10 mouse cellular contexts compared by ENCODE assay signal in genomic region chr2:152718076-152718475, GRCm38 (mm10). TPM values are rescaled to one million over a fixed set of nuclear protein-coding genes. Genes with fewer than 3 reads are reported as not detected.
DNase-seq lines count a peak whose midpoint lies in the region; ATAC-seq and TF ChIP-seq lines count a peak whose summit lies in the region.
"Had no signal": no experiment of that assay in that cellular context is flagged by ENCODE, and none has a peak within 500 bp of the region (broad histone marks: within the 10 kb centered on the region; RNA-seq: fewer than 3 reads in every experiment).

No protein-coding gene starts in this region.

- no peak overlapping the region for H3K4me2 ChIP-seq in forebrain, embryonic 14.5 days (ENCODE audit: low read length)
- no peak overlapping the region for H3K4me2 ChIP-seq in limb, embryonic 14.5 days (replicated peaks; ENCODE audit: low read depth, low read length, severe bottlenecking)
- no peak overlapping the region for H3K4me2 ChIP-seq in stomach, embryonic 16.5 days (ENCODE audit: low read depth, low read length)

- no peak overlapping the region for H3K27ac ChIP-seq in forebrain, embryonic 14.5 days (ENCODE audit: low read depth, low read length)
- H3K27ac ChIP-seq in limb, embryonic 14.5 days (replicated peaks; ENCODE audit: low read depth, low read length) = no peak overlapping the region
- H3K27ac ChIP-seq in stomach, embryonic 16.5 days (ENCODE audit: low read length) = peak overlapping the region; percentile 8; the same call in 1 of the 2 replicates

- WGBS in forebrain, embryonic 14.5 days = 10% methylated on average over 6 of the region's 6 CpGs
- WGBS in limb, embryonic 14.5 days = 36% methylated on average over 6 of the region's 6 CpGs
- 36% methylated on average over 6 of the region's 6 CpGs for WGBS in stomach, embryonic 16.5 days

- no peaks in the 10 kb centered on the region for H3K36me3 ChIP-seq in forebrain, embryonic 14.5 days (ENCODE audit: control insufficient read depth, insufficient read depth, low read length)
- no peaks in the 10 kb centered on the region for H3K36me3 ChIP-seq in limb, embryonic 14.5 days (ENCODE audit: control insufficient read depth, insufficient read depth, low read length)
- no peaks in the 10 kb centered on the region for H3K36me3 ChIP-seq in stomach, embryonic 16.5 days (ENCODE audit: control insufficient read depth, insufficient read depth, low read length)

- H3K4me3 ChIP-seq in forebrain, embryonic 14.5 days (ENCODE audit: low read depth, low read length) = no peak overlapping the region
- H3K4me3 ChIP-seq in limb, embryonic 14.5 days (replicated peaks; ENCODE audit: low read length) = no peak overlapping the region
- no peak overlapping the region for H3K4me3 ChIP-seq in stomach, embryonic 16.5 days (replicated peaks; ENCODE audit: low read length)

- no peaks in the 10 kb centered on the region for H3K9me3 ChIP-seq in forebrain, embryonic 14.5 days (replicated peaks; ENCODE audit: control insufficient read depth, low read length)
- no peaks in the 10 kb centered on the region for H3K9me3 ChIP-seq in limb, embryonic 14.5 days (ENCODE audit: control insufficient read depth, low read length)
- H3K9me3 ChIP-seq in stomach, embryonic 16.5 days (replicated peaks; ENCODE audit: control insufficient read depth, low read length) = no peaks in the 10 kb centered on the region

- H3K4me1 ChIP-seq in forebrain, embryonic 14.5 days (ENCODE audit: control insufficient read depth, insufficient read depth, low read length) = peaks cover 4% of the 10 kb centered on the region
- peaks cover 4% of the 10 kb centered on the region; the same call in 1 of the 2 replicates for H3K4me1 ChIP-seq in limb, embryonic 14.5 days (ENCODE audit: control insufficient read depth, insufficient read depth, low read length)
- no peaks in the 10 kb centered on the region for H3K4me1 ChIP-seq in stomach, embryonic 16.5 days (ENCODE audit: control insufficient read depth, insufficient read depth, low read length)

- ATAC-seq in forebrain, embryonic 14.5 days = peak; percentile 83
- ATAC-seq in limb, embryonic 14.5 days (ENCODE audit: low FRiP score, low read depth) = peak; percentile 32; the same call in 1 of the 2 replicates
- peak; percentile 42; the same call in 1 of the 2 replicates for ATAC-seq in stomach, embryonic 16.5 days (ENCODE audit: insufficient read depth, low FRiP score)
- no peak for ATAC-seq in megakaryocyte progenitor cell, adult 5-6 weeks (replicated peaks; ENCODE audit: poor library complexity)

- DNase-seq in retina, postnatal 1 day = peak; percentile 40
- no peak for DNase-seq in retina, embryonic 14.5 days (ENCODE audit: low spot score)
- DNase-seq in forebrain, embryonic 14.5 days (ENCODE audit: low spot score) = peak; percentile 58
- no peak for DNase-seq in limb, embryonic 14.5 days (ENCODE audit: low spot score)
- no peak for DNase-seq in cerebellum, adult 11-12 months
- DNase-seq in spleen, adult 12 weeks (ENCODE audit: low spot score) = no peak

- H3K27me3 ChIP-seq in forebrain, embryonic 14.5 days (replicated peaks; ENCODE audit: control insufficient read depth, insufficient read depth, low read length) = no peaks in the 10 kb centered on the region
- H3K27me3 ChIP-seq in limb, embryonic 14.5 days (ENCODE audit: control insufficient read depth, insufficient read depth, low read length) = no peaks in the 10 kb centered on the region
- peaks cover under 1% of the 10 kb centered on the region; the same call in 1 of the 2 replicates for H3K27me3 ChIP-seq in stomach, embryonic 16.5 days (ENCODE audit: control insufficient read depth, insufficient read depth, low read length)

- no peak for TF ChIP-seq POLR2A in limb, embryonic 14.5 days (IDR thresholded peaks at IDR 0.05; ENCODE audit: borderline replicate concordance, extremely low read depth, insufficient read depth, insufficient read length)

- no peak overlapping the region for H3K9ac ChIP-seq in forebrain, embryonic 14.5 days (ENCODE audit: low read length)
- no peak overlapping the region for H3K9ac ChIP-seq in limb, embryonic 14.5 days (ENCODE audit: low read depth, low read length, severe bottlenecking)
- H3K9ac ChIP-seq in stomach, embryonic 16.5 days (ENCODE audit: low read length) = no peak overlapping the region; the same call in 1 of the 2 replicates

RNA-seq across cellular contexts. Expression of gene Id1, which starts 18.0 kb away (rescaled TPM):
- 29.2 and 32.8 TPM in 2 replicates for polyA plus RNA-seq in forebrain, embryonic 14.5 days (2014; fragmentation: Nextera tagmentation; extraction: Ambion mirVana)
- polyA plus RNA-seq in limb, embryonic 14.5 days (2012; rRNA removed) = 444 and 565 TPM in 2 replicates
- 184 and 198 TPM in 2 replicates for polyA plus RNA-seq in limb, embryonic 14.5 days (2014; fragmentation: Nextera tagmentation; extraction: Ambion mirVana)
- polyA plus RNA-seq in stomach, embryonic 16.5 days (2015; fragmentation: Nextera tagmentation; extraction: Ambion mirVana) = 125 and 145 TPM in 2 replicates
- 8.3 and 11.7 TPM in 2 replicates for total RNA-seq in megakaryocyte progenitor cell, adult 5-6 weeks (2015)
- total RNA-seq in megakaryocyte progenitor cell, adult 5-6 weeks (2017) = 3.6 and 7.1 TPM in 2 replicates

RNA-seq across cellular contexts. Expression of gene Mcts2, which starts 31.2 kb away (rescaled TPM):
- 35.8 and 42.6 TPM in 2 replicates for polyA plus RNA-seq in forebrain, embryonic 14.5 days (2014; fragmentation: Nextera tagmentation; extraction: Ambion mirVana)
- 11.8 and 18.6 TPM in 2 replicates for polyA plus RNA-seq in limb, embryonic 14.5 days (2012; rRNA removed)
- polyA plus RNA-seq in limb, embryonic 14.5 days (2014; fragmentation: Nextera tagmentation; extraction: Ambion mirVana) = 26.8 and 27.2 TPM in 2 replicates
- polyA plus RNA-seq in stomach, embryonic 16.5 days (2015; fragmentation: Nextera tagmentation; extraction: Ambion mirVana) = 24.0 and 25.2 TPM in 2 replicates
- total RNA-seq in megakaryocyte progenitor cell, adult 5-6 weeks (2015) = 8.7 and 12.3 TPM in 2 replicates
- total RNA-seq in megakaryocyte progenitor cell, adult 5-6 weeks (2017) = 6.1 and 11.0 TPM in 2 replicates

RNA-seq across cellular contexts. Expression of gene Cox4i2, which starts 35.9 kb away (rescaled TPM):
- 4.5 and 5.9 TPM in 2 replicates for polyA plus RNA-seq in forebrain, embryonic 14.5 days (2014; fragmentation: Nextera tagmentation; extraction: Ambion mirVana)
- 21.7 and 23.7 TPM in 2 replicates for polyA plus RNA-seq in limb, embryonic 14.5 days (2012; rRNA removed)
- 33.6 and 34.7 TPM in 2 replicates for polyA plus RNA-seq in limb, embryonic 14.5 days (2014; fragmentation: Nextera tagmentation; extraction: Ambion mirVana)
- 21.3 and 23.9 TPM in 2 replicates for polyA plus RNA-seq in stomach, embryonic 16.5 days (2015; fragmentation: Nextera tagmentation; extraction: Ambion mirVana)
- total RNA-seq in megakaryocyte progenitor cell, adult 5-6 weeks (2015) = 1.4 and 1.5 TPM in 2 replicates
- total RNA-seq in megakaryocyte progenitor cell, adult 5-6 weeks (2017) = 1.8 TPM in 1 of 2 replicates, not detected in the other
- total RNA-seq: MEL; neutrophil, adult 5-6 weeks had no signal

RNA-seq across cellular contexts. Expression of gene H13, which starts 48.8 kb away (rescaled TPM):
- polyA plus RNA-seq in forebrain, embryonic 14.5 days (2014; fragmentation: Nextera tagmentation; extraction: Ambion mirVana) = 136 and 161 TPM in 2 replicates
- polyA plus RNA-seq in limb, embryonic 14.5 days (2012; rRNA removed) = 148 and 194 TPM in 2 replicates
- 151 and 153 TPM in 2 replicates for polyA plus RNA-seq in limb, embryonic 14.5 days (2014; fragmentation: Nextera tagmentation; extraction: Ambion mirVana)
- 121 and 128 TPM in 2 replicates for polyA plus RNA-seq in stomach, embryonic 16.5 days (2015; fragmentation: Nextera tagmentation; extraction: Ambion mirVana)
- 169 and 177 TPM in 2 replicates for total RNA-seq in megakaryocyte progenitor cell, adult 5-6 weeks (2015)
- total RNA-seq in megakaryocyte progenitor cell, adult 5-6 weeks (2017) = 126 and 128 TPM in 2 replicates

Comparison
In these comparisons a context has a peak if more than half of its experiments do, and no peak if none do; other contexts are left out.
1. DNase-seq: peak in retina, postnatal 1 day (single experiment) and forebrain, embryonic 14.5 days (single experiment); none in retina, embryonic 14.5 days (single experiment), limb, embryonic 14.5 days (single experiment), cerebellum, adult 11-12 months (single experiment) and spleen, adult 12 weeks (single experiment).